ENCODE assay signal across 23 mouse cellular contexts in the genomic region with DNA sequence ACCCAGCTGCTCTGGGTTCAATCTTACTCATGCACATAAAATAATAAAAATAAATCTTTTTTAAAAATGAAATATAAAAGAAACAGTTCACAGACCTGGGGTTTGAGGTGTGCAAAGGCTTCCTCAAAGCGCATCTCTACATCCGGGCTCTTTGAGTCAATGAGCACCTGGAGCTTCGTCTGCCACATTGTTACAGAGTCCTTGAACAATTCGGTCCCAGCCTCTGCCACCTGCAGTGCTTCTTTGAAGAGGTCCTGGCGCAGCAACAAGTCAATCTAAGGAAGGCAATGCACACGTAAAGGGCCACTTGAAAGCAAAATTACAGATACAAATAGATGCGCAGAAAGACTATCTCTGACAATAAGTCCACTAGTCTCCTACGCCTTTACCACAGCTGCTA. TPM values are rescaled to one million over a fixed set of nuclear protein-coding genes. Genes with fewer than 3 reads are reported as not detected.
DNase-seq lines count a peak whose midpoint lies in the region; ATAC-seq and TF ChIP-seq lines count a peak whose summit lies in the region.
"Had no signal": no experiment of that assay in that cellular context is flagged by ENCODE, and none has a peak within 500 bp of the region (broad histone marks: within the 10 kb centered on the region; RNA-seq: fewer than 3 reads in every experiment).

No protein-coding gene starts in this region.

- H3K4me2 ChIP-seq in heart, embryonic 13.5 days, result peak overlapping the region; percentile 24
- H3K4me2 ChIP-seq in liver, embryonic 14.5 days (ENCODE audit: low read depth), result 0 out of 2 replicates have a peak overlapping the region, but pooled peaks have one; percentile 14
- no peak overlapping the region for H3K4me2 ChIP-seq in hindbrain, postnatal 0 days (ENCODE audit: low read depth, low read length)
- H3K4me2 ChIP-seq: forebrain, embryonic 13.5 days; hindbrain, embryonic 12.5 days; hindbrain, embryonic 15.5 days had no signal

- DNase-seq in heart, embryonic 10.5 days (ENCODE audit: low spot score), result no peak
- no peak for DNase-seq in liver, embryonic 14.5 days (ENCODE audit: low read depth in 3 of 3, low spot score in 3 of 3)
- no peak for DNase-seq in liver
- peak; percentile 53 for DNase-seq in R1 (ENCODE audit: low read depth, low spot score)
- peak; percentile 59 for DNase-seq in ZHBTc4 (ENCODE audit: low read depth, low spot score)
- no peak for DNase-seq in hindbrain, postnatal 0 days (ENCODE audit: low spot score)
- DNase-seq: adrenal gland, postnatal 10 days; adrenal gland, postnatal 36 days; cerebellum, adult 18-20 months; cerebellum, adult 9-10 months; cerebellum, postnatal 14 days; forebrain, postnatal 0 days; gastrocnemius, adult 2 months; gastrocnemius, postnatal 14 days; heart, adult 11 months; heart, postnatal 14 days had no signal

- no peaks in the 10 kb centered on the region for H3K9me3 ChIP-seq in heart, embryonic 13.5 days
- no peaks in the 10 kb centered on the region for H3K9me3 ChIP-seq in heart, embryonic 10.5 days
- no peaks in the 10 kb centered on the region for H3K9me3 ChIP-seq in liver, embryonic 14.5 days (ENCODE audit: control insufficient read depth, low read length)
- H3K9me3 ChIP-seq in hindbrain, postnatal 0 days (ENCODE audit: low read length), result no peaks in the 10 kb centered on the region
- H3K9me3 ChIP-seq: forebrain, embryonic 10.5 days; forebrain, embryonic 13.5 days; hindbrain, embryonic 12.5 days; hindbrain, embryonic 15.5 days had no signal

- no peak for TF ChIP-seq CTCF in liver, embryonic 14.5 days (IDR thresholded peaks at IDR 0.05; ENCODE audit: low read depth)
- no peak for TF ChIP-seq CTCF in hindbrain, postnatal 0 days (IDR thresholded peaks at IDR 0.05; ENCODE audit: low read depth)

- TF ChIP-seq EP300 in liver, embryonic 14.5 days (IDR thresholded peaks at IDR 0.05; ENCODE audit: low read depth), result no peak

- H3K4me1 ChIP-seq in heart, embryonic 13.5 days, result no peaks in the 10 kb centered on the region
- H3K4me1 ChIP-seq in heart, embryonic 10.5 days, result no peaks in the 10 kb centered on the region
- H3K4me1 ChIP-seq in liver, embryonic 14.5 days (replicated peaks; ENCODE audit: control insufficient read depth in 2 of 2, insufficient read depth in 2 of 2, low read length in 1 of 2), result peaks cover 4 to 9% of the 10 kb centered on the region in 2 experiments
- no peaks in the 10 kb centered on the region for H3K4me1 ChIP-seq in hindbrain, postnatal 0 days (ENCODE audit: insufficient read depth, low read length)
- H3K4me1 ChIP-seq: forebrain, embryonic 10.5 days; forebrain, embryonic 13.5 days; hindbrain, embryonic 12.5 days; hindbrain, embryonic 15.5 days had no signal

- no peak overlapping the region for H3K9ac ChIP-seq in heart, embryonic 13.5 days
- no peak overlapping the region for H3K9ac ChIP-seq in liver, embryonic 14.5 days (replicated peaks)
- no peak overlapping the region for H3K9ac ChIP-seq in hindbrain, postnatal 0 days (replicated peaks; ENCODE audit: low read length)
- H3K9ac ChIP-seq: forebrain, embryonic 13.5 days; forebrain, postnatal 0 days; hindbrain, embryonic 12.5 days; hindbrain, embryonic 15.5 days had no signal

- no peak for ATAC-seq in heart, embryonic 13.5 days (ENCODE audit: extremely low read depth, insufficient number of reproducible peaks, low FRiP score, low TSS enrichment)
- ATAC-seq in liver, embryonic 14.5 days (ENCODE audit: insufficient read depth), result no peak
- no peak for ATAC-seq in inflammation-experienced regulatory T-cells, adult 6 months
- no peak for ATAC-seq in hindbrain, postnatal 0 days
- ATAC-seq: CD4-positive, CD25-positive, alpha-beta regulatory T cell, adult 4 months; forebrain, embryonic 13.5 days; forebrain, postnatal 0 days had no signal

- no peak overlapping the region; the same call in 1 of the 2 replicates for H3K27ac ChIP-seq in heart, embryonic 13.5 days (replicated peaks)
- no peak overlapping the region; the same call in 1 of the 2 replicates for H3K27ac ChIP-seq in heart, embryonic 10.5 days
- H3K27ac ChIP-seq in liver, embryonic 14.5 days, result peak overlapping the region; percentile 8; the same call in 1 of the 2 replicates
- no peak overlapping the region for H3K27ac ChIP-seq in hindbrain, postnatal 0 days
- H3K27ac ChIP-seq: forebrain, embryonic 10.5 days; forebrain, embryonic 13.5 days; gastrocnemius, adult 2 months; hindbrain, embryonic 12.5 days; hindbrain, embryonic 15.5 days had no signal

- H3K4me3 ChIP-seq in heart, embryonic 13.5 days, result no peak overlapping the region
- H3K4me3 ChIP-seq in heart, embryonic 10.5 days, result no peak overlapping the region
- no peak overlapping the region for H3K4me3 ChIP-seq in liver, embryonic 14.5 days (ENCODE audit: insufficient read depth in 1 of 2, low read depth in 2 of 2, low read length in 2 of 2)
- H3K4me3 ChIP-seq in hindbrain, postnatal 0 days (ENCODE audit: low read length), result no peak overlapping the region
- H3K4me3 ChIP-seq: forebrain, embryonic 10.5 days; forebrain, embryonic 13.5 days; gastrocnemius, adult 2 months; hindbrain, embryonic 12.5 days; hindbrain, embryonic 15.5 days had no signal

- H3K27me3 ChIP-seq in heart, embryonic 13.5 days (replicated peaks), result no peaks in the 10 kb centered on the region
- H3K27me3 ChIP-seq in heart, embryonic 10.5 days (ENCODE audit: insufficient read depth, poor library complexity, severe bottlenecking), result no peaks in the 10 kb centered on the region
- H3K27me3 ChIP-seq in liver, embryonic 14.5 days (ENCODE audit: control insufficient read depth, insufficient read depth, low read length), result no peaks in the 10 kb centered on the region
- no peaks in the 10 kb centered on the region for H3K27me3 ChIP-seq in hindbrain, postnatal 0 days (ENCODE audit: insufficient read depth, low read length)
- H3K27me3 ChIP-seq: forebrain, embryonic 13.5 days; hindbrain, embryonic 12.5 days; hindbrain, embryonic 15.5 days had no signal

- WGBS in heart, embryonic 13.5 days, result 90% methylated on average over 8 of the region's 8 CpGs
- 93% methylated on average over 8 of the region's 8 CpGs for WGBS in heart, embryonic 10.5 days
- WGBS in liver, embryonic 14.5 days (ENCODE audit: insufficient replicate concordance), result 83% methylated on average over 8 of the region's 8 CpGs
- 84% methylated on average over 8 of the region's 8 CpGs for WGBS in hindbrain, postnatal 0 days

- peaks cover 97% of the 10 kb centered on the region for H3K36me3 ChIP-seq in heart, embryonic 13.5 days
- peaks cover 94% of the 10 kb centered on the region for H3K36me3 ChIP-seq in heart, embryonic 10.5 days
- peaks cover 52% of the 10 kb centered on the region for H3K36me3 ChIP-seq in liver, embryonic 14.5 days (replicated peaks; ENCODE audit: control insufficient read depth, insufficient read depth, low read depth)
- peaks cover 39% of the 10 kb centered on the region for H3K36me3 ChIP-seq in hindbrain, postnatal 0 days (ENCODE audit: insufficient read depth, low read length)

RNA-seq across cellular contexts. Expression of a gene that starts 19.1 kb away (rescaled TPM):
- polyA plus RNA-seq in heart, embryonic 13.5 days (2015; fragmentation: Nextera tagmentation; extraction: Ambion mirVana), result 28.3 and 31.1 TPM in 2 replicates
- 42.0 and 49.5 TPM in 2 replicates for polyA plus RNA-seq in heart, embryonic 10.5 days (2016; fragmentation: Nextera tagmentation; extraction: Ambion mirVana)
- polyA plus RNA-seq in liver, embryonic 14.5 days (2012; rRNA removed), result 6.2 and 11.1 TPM in 2 replicates
- polyA plus RNA-seq in liver, embryonic 14.5 days (2014; fragmentation: Nextera tagmentation; extraction: Ambion mirVana), result 23.2 and 30.1 TPM in 2 replicates
- polyA plus RNA-seq in inflammation-experienced regulatory T-cells, adult 6 months (2017; shearing (Covaris generic)), result 10 to 100 TPM; 38.7 to 52.0 (median 40.7) TPM
- total RNA-seq in hindbrain, postnatal 0 days (2014; rRNA removed), result 16.8 and 17.0 TPM in 2 replicates
- 24.2 and 29.6 TPM in 2 replicates for polyA plus RNA-seq in hindbrain, postnatal 0 days (2015; fragmentation: Nextera tagmentation; extraction: Ambion mirVana)

RNA-seq across cellular contexts. Expression of a gene that starts 49.8 kb away (rescaled TPM):
- polyA plus RNA-seq in heart, embryonic 13.5 days (2015; fragmentation: Nextera tagmentation; extraction: Ambion mirVana), result 13.4 and 13.6 TPM in 2 replicates
- polyA plus RNA-seq in heart, embryonic 10.5 days (2016; fragmentation: Nextera tagmentation; extraction: Ambion mirVana), result 16.0 and 20.1 TPM in 2 replicates
- 14.9 and 23.2 TPM in 2 replicates for polyA plus RNA-seq in liver, embryonic 14.5 days (2012; rRNA removed)
- polyA plus RNA-seq in liver, embryonic 14.5 days (2014; fragmentation: Nextera tagmentation; extraction: Ambion mirVana), result 18.1 and 19.2 TPM in 2 replicates
- 10 to 100 TPM; 34.6 to 40.3 (median 37.6) TPM for polyA plus RNA-seq in inflammation-experienced regulatory T-cells, adult 6 months (2017; shearing (Covaris generic))
- 15.0 and 19.5 TPM in 2 replicates for total RNA-seq in hindbrain, postnatal 0 days (2014; rRNA removed)
- polyA plus RNA-seq in hindbrain, postnatal 0 days (2015; fragmentation: Nextera tagmentation; extraction: Ambion mirVana), result 10.8 and 11.8 TPM in 2 replicates

Comparison
In these comparisons a context has a peak if more than half of its experiments do, and no peak if none do; other contexts are left out.
1. DNase-seq: peak in R1 (single experiment) and ZHBTc4 (single experiment); none in heart, embryonic 10.5 days (single experiment), liver, embryonic 14.5 days (0 of 3), liver (single experiment) and hindbrain, postnatal 0 days (single experiment).